Mouse (Mus musculus): ENCODE data around the gene Tagap. TPM values are rescaled to one million over a fixed set of nuclear protein-coding genes. Genes with fewer than 3 reads are reported as not detected.

The Tagap gene
- 1 to 10 TPM; 5.4 to 8.0 (median 6.2) TPM for total RNA-seq (2022)

- no peak for DNase-seq (ENCODE audit: low spot score in 2 of 2)
Observed at GRCm38 (mm10) chr17:7925413-7926160, at the start of gene Tagap. TSS of gene Tagap (plus strand) at chr17:7926000.

DNA sequence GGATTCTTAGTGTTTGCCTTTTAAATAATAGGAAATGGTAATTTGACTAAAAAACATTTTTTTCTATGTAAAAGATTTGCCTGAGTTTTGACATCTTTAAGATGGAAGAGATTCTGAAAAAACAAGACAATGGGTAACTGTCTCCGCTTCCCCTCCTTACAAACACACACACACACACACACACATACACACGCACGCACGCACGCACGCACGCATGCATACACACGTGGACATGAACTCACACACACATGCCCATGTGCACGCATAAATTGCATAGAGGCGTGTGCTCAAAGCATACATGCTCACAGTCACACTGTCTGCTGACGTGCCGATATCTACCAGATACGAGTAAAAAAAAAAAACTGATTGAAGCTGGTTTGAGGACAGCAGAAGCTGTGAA lies 49.3 kb upstream of the Tagap start:
- no peak for DNase-seq (ENCODE audit: low spot score in 2 of 2)

GRCm38 (mm10) chr17:7877191-7877764 lies 48.5 kb upstream of the Tagap start:
- no peak for DNase-seq (ENCODE audit: low spot score in 2 of 2)

GRCm38 (mm10) chr17:7877878-7878277 lies 47.9 kb upstream of the Tagap start:
- DNase-seq (ENCODE audit: low spot score in 2 of 2), result no peak

GRCm38 (mm10) chr17:7879529-7879928 lies 46.3 kb upstream of the Tagap start:
- DNase-seq (ENCODE audit: low spot score in 2 of 2), result no peak

DNA sequence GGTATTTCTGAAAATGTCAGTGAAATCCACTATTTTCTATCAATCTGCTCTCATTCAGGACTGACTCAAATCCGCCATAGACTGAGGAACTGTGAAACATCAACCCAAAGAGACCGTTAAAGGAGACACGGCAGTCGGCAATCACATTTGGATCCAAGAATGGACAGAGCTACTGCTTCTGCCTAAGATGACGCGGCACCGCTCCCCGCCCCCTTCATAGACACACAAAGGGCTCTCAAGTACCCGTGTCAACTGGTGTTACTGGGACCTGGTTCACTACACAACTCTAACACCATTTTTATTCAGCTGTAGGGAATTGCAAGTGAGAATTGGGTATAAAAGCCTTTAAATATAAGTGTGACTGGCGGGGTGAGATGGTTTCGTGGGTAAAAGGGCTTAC lies 42.7 kb upstream of the Tagap start:
- no peak for DNase-seq (ENCODE audit: low spot score in 2 of 2)

- DNase-seq (ENCODE audit: low spot score in 2 of 2), result no peak
Observed at GRCm38 (mm10) chr17:7884606-7885005, 41.2 kb upstream of the Tagap start.

DNA sequence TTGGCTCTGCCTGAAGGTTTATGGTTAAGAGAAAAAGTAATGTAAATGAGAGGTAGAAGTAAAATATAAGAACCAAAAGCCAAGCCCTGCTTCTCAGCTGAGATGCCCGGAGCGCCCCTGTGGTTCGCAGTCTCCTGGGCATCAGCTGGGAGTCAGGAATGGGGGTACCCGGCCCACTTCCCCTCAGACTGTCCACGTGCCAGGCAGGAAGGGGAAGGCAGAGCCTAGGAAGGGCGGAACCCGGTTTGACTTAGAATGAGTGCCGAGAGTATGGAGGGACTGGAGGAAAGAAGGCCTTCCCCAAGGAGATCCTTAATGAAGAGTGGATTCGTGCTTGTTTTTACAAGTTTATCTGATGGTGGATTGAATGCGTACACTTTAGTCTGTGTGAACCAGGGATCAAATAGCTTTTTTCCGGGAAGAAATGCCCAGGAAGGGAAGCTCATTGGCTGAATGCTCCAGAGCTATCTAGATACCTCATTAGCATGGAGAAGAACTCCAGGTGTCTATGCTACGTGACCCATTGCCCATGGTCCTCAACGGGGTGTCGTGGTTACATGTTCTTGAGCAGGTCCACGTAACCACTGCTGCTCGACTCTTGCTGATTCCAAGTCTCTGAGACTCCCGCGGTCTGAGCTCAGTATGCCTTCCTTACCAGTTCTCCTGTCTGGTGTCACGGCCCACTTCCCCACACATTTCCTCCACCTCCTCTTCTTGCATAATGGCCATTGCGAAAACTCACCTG lies 38.6 kb upstream of the Tagap start:
- no peak for DNase-seq (ENCODE audit: low spot score in 2 of 2)

DNA sequence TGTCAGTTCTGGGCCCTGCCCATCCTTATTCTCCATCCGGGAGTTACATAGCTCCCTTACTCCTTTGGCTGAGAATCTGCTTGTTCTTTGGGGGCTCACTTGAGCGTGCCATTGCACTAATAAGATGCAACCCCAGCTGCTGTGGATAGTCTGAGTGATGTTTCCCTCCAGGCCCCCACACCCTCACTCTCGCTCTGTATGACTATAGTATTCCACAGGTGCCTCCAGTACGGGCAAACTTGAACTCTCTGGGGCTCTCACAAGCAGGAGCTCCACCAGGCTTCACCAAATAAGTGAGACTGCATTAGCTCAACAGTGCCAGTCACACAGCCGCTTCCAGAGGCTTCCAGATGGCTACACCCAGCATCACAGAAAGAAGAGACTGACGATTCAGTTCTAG lies 37.5 kb upstream of the Tagap start:
- DNase-seq (ENCODE audit: low spot score in 2 of 2), result no peak

DNA sequence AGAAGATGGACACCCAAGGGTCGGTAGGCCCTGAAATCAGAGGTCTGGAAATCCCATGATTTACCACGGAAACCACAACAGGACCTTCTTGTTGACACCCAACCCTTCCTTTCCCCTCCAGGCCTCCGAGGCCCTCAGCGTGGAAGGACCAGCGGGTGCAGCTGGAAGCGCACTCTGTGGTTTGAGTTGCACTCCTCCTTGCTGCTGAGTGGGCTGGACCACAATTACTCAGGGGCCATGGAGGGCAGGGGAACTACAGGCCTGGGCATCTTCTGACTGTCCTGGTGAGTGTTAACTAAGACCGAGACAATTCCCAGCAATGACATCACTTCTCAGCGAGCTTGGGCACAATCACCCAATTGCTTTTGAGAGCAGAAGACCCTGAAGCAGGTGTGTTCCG lies 36.8 kb upstream of the Tagap start:
- DNase-seq (ENCODE audit: low spot score in 2 of 2), result no peak

DNA sequence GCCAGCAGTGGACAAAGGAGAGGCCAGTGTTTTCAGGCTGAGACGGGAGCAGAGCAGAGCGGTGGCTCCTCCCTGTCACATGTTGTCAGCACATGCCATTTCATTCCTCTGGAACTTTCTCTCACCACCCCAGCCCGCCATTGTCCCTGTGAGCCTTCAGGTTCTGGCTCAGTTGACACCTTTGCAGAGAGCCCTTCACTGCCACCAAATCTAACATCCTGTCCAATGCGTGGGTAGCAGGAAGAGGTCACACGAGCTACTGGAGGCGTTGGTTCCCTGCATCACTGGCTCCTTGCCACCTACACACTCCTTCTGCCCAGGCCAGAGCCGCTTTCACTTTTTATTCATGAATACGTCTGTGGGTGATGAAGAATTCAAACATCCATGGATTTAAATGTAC lies 33.1 kb upstream of the Tagap start:
- DNase-seq (ENCODE audit: low spot score in 2 of 2), result no peak

GRCm38 (mm10) chr17:7894094-7894493 lies 31.7 kb upstream of the Tagap start:
- no peak for DNase-seq (ENCODE audit: low spot score in 2 of 2)

GRCm38 (mm10) chr17:7896047-7896635 lies 29.7 kb upstream of the Tagap start:
- no peak for DNase-seq (ENCODE audit: low spot score in 2 of 2)

- DNase-seq (ENCODE audit: low spot score in 2 of 2), result no peak
Observed at GRCm38 (mm10) chr17:7897120-7897519, 28.7 kb upstream of the Tagap start.

- no peak for DNase-seq (ENCODE audit: low spot score in 2 of 2)
Observed at GRCm38 (mm10) chr17:7897756-7898155, 28.0 kb upstream of the Tagap start.

- DNase-seq (ENCODE audit: low spot score in 2 of 2), result no peak
Observed at GRCm38 (mm10) chr17:7899233-7899632, 26.6 kb upstream of the Tagap start.

GRCm38 (mm10) chr17:7899961-7900360 lies 25.8 kb upstream of the Tagap start:
- DNase-seq (ENCODE audit: low spot score in 2 of 2), result no peak

GRCm38 (mm10) chr17:7901536-7901935 lies 24.3 kb upstream of the Tagap start:
- no peak for DNase-seq (ENCODE audit: low spot score in 2 of 2)

- DNase-seq (ENCODE audit: low spot score in 2 of 2), result peak in 1 of 2 experiments; percentile 15
Observed at GRCm38 (mm10) chr17:7902362-7902761, 23.4 kb upstream of the Tagap start.

GRCm38 (mm10) chr17:7904992-7905391 lies 20.8 kb upstream of the Tagap start:
- DNase-seq (ENCODE audit: low spot score in 2 of 2), result no peak

- DNase-seq (ENCODE audit: low spot score in 2 of 2), result no peak
Observed at GRCm38 (mm10) chr17:7905936-7906685, 19.7 kb upstream of the Tagap start.

Measured in layer of hippocampus, adult 8-10 months (tissue).